Mouse (Mus musculus) macrophage (primary cell): ENCODE results near the gene Nabp2. TPM values are rescaled to one million over a fixed set of nuclear protein-coding genes. Genes with fewer than 3 reads are reported as not detected.

Experiments used
- H3K27ac ChIP-seq: fragments of 350-480 bp; formaldehyde crosslinking; 2 replicates; pipeline ENCODE4 v1.9.0; 2021
- H3K36me3 ChIP-seq: fragments of 350-480 bp; formaldehyde crosslinking; 2 replicates; pipeline ENCODE4 v1.9.0; 2021; ENCODE audit errors: inconsistent target
- H3K4me3 ChIP-seq: fragments of 350-480 bp; formaldehyde crosslinking; 2 replicates; pipeline ENCODE4 v1.9.0; 2021; ENCODE audit errors: inconsistent target
- H3K79me2 ChIP-seq: fragments of 350-480 bp; formaldehyde crosslinking; 2 replicates; pipeline ENCODE4 v1.9.0; 2021; ENCODE audit errors: inconsistent target
- WGBS: methylation state at CpG from one replicate; pipeline ENCODE4 v1.1.7; 2026; ENCODE audit warnings: inconsistent platforms; ENCODE audit not compliant: missing documents; 5-methylcytosine and 5-hydroxymethylcytosine counted together
- polyA plus RNA-seq: library from polyadenylated mRNA; stranded (reverse); fragments of 250-400 nt; gene quantifications from 3 replicates; pipeline ENCODE4 v1.2.4, GENCODE M21; 2018; ENCODE audit warnings: inconsistent platforms

Gene Nabp2
- polyA plus RNA-seq, 1 experiment from 2014 or later, result 130 TPM

- 88% methylated on average over 5 of the region's 6 CpGs for WGBS
- Histone ChIP-seq H3K4me3 (no peak overlapping the region), H3K27ac (0 out of 2 replicates have a peak overlapping the region, but pooled peaks have one; percentile 81), H3K36me3 (peaks cover 5% of the 10 kb centered on the region; the same call in 1 of the 2 replicates), H3K79me2 (peaks cover 33% of the 10 kb centered on the region)
Measured at GRCm38 (mm10) chr10:128370021-128370420, 41.3 kb downstream of the Nabp2 start.

- Histone ChIP-seq H3K27ac (peak overlapping the region; percentile 81), H3K4me3 (peak overlapping the region; percentile 38; the same call in 1 of the 2 replicates), H3K79me2 (peaks cover 37% of the 10 kb centered on the region), H3K36me3 (peaks cover 8% of the 10 kb centered on the region; the same call in 1 of the 2 replicates)
- WGBS, result 90% methylated on average over 6 of the region's 6 CpGs
Measured at GRCm38 (mm10) chr10:128369599-128369998, 41.7 kb downstream of the Nabp2 start.

- WGBS, result 4% methylated on average over 8 of the region's 9 CpGs
- Histone ChIP-seq H3K4me3 (peak overlapping the region; percentile 38), H3K36me3 (peaks cover 8% of the 10 kb centered on the region; the same call in 1 of the 2 replicates), H3K27ac (peak overlapping the region; percentile 81), H3K79me2 (peaks cover 41% of the 10 kb centered on the region)
Measured at GRCm38 (mm10) chr10:128369218-128369543, 42.1 kb downstream of the Nabp2 start.

GRCm38 (mm10) chr10:128368402-128369217, 42.7 kb downstream of the Nabp2 start, which contains the start of gene Coq10a:
Gene Coq10a, minus strand, starts transcription at chr10:128368997.
- WGBS, result under 1% methylated on average over 85 of the region's 87 CpGs
- Histone ChIP-seq H3K4me3 (peak within 1 kb of the TSS; percentile 78), H3K36me3 (peaks cover 9% of the 10 kb centered on the region; the same call in 1 of the 2 replicates), H3K79me2 (peaks cover 42% of the 10 kb centered on the region), H3K27ac (peak within 1 kb of the TSS; percentile 81)

- peaks cover 42% of the 10 kb centered on the region for H3K79me2 ChIP-seq
- WGBS, result 33% methylated on average over 17 of the region's 19 CpGs
- peaks cover 16% of the 10 kb centered on the region; the same call in 1 of the 2 replicates for H3K36me3 ChIP-seq
Measured at GRCm38 (mm10) chr10:128367899-128368401, 43.3 kb downstream of the Nabp2 start.

GRCm38 (mm10) chr10:128362568-128362967, 48.7 kb downstream of the Nabp2 start:
- H3K27ac ChIP-seq, result no peak overlapping the region
- H3K36me3 ChIP-seq, result peaks cover 58% of the 10 kb centered on the region
- WGBS, result 63% methylated on average over 3 of the region's 3 CpGs

More at GRCm38 (mm10) chr10:128367899-128368401, 43.3 kb downstream of the Nabp2 start:
- H3K27ac ChIP-seq, result peak overlapping the region; percentile 66
- H3K4me3 ChIP-seq, result peak overlapping the region; percentile 78

GRCm38 (mm10) chr10:128361836-128362235, 49.5 kb downstream of the Nabp2 start:
- WGBS, result 95% methylated on average over 6 of the region's 6 CpGs
- Histone ChIP-seq H3K27ac (no peak overlapping the region), H3K4me3 (no peak overlapping the region), H3K36me3 (peaks cover 64% of the 10 kb centered on the region), H3K79me2 (peaks cover 27% of the 10 kb centered on the region)

More at GRCm38 (mm10) chr10:128362568-128362967, 48.7 kb downstream of the Nabp2 start:
- Histone ChIP-seq H3K4me3 (no peak overlapping the region), H3K79me2 (peaks cover 35% of the 10 kb centered on the region)

- Histone ChIP-seq H3K27ac (no peak overlapping the region), H3K36me3 (peaks cover 66% of the 10 kb centered on the region), H3K79me2 (peaks cover 1% of the 10 kb centered on the region; the same call in 1 of the 2 replicates), H3K4me3 (no peak overlapping the region)
- 90% methylated on average over 6 of the region's 6 CpGs for WGBS
Measured at GRCm38 (mm10) chr10:128359226-128359625, 52.1 kb downstream of the Nabp2 start.

GRCm38 (mm10) chr10:128358796-128359195, 52.5 kb downstream of the Nabp2 start:
- Histone ChIP-seq H3K36me3 (peaks cover 71% of the 10 kb centered on the region), H3K27ac (no peak overlapping the region), H3K4me3 (no peak overlapping the region), H3K79me2 (no peaks in the 10 kb centered on the region)
- WGBS, result 79% methylated on average over 2 of the region's 2 CpGs

Other genes starting within 250 kb of the Nabp2 start
- 18.9 to 45.4 TPM (median 23.8 TPM) in 3 replicates for gene Rbms2, start 231.2 kb downstream of the Nabp2 start, polyA plus RNA-seq
- gene Gls2, start 217.0 kb downstream of the Nabp2 start, polyA plus RNA-seq, result not detected in 3 replicates
- 5.3 to 10.6 TPM (median 6.9 TPM) in 3 replicates for gene Spryd4, start 199.7 kb downstream of the Nabp2 start, polyA plus RNA-seq
- not detected in 3 replicates for gene Mip, start 185.7 kb downstream of the Nabp2 start, polyA plus RNA-seq
- gene Timeless, start 179.4 kb downstream of the Nabp2 start, polyA plus RNA-seq, result 4.1 to 22.4 TPM (median 9.6 TPM) in 3 replicates
- gene Apon, start 157.4 kb downstream of the Nabp2 start, polyA plus RNA-seq, result not detected in 3 replicates
- 0.16 to 0.18 TPM in 2 of 3 replicates, not detected in the other for gene Apof, start 142.8 kb downstream of the Nabp2 start, polyA plus RNA-seq
- gene Stat2, start 140.9 kb downstream of the Nabp2 start, polyA plus RNA-seq, result 83.8 to 206 TPM (median 96.7 TPM) in 3 replicates
- 0.10 TPM in 1 of 3 replicates, not detected in the others for gene Il23a, start 112.7 kb downstream of the Nabp2 start, polyA plus RNA-seq
- 2.9 to 5.7 TPM (median 3.4 TPM) in 3 replicates for gene Pan2, start 108.2 kb downstream of the Nabp2 start, polyA plus RNA-seq
- gene Cnpy2, start 89.0 kb downstream of the Nabp2 start, polyA plus RNA-seq, result 83.6 to 112 TPM (median 85.3 TPM) in 3 replicates
- 94.4 to 128 TPM (median 100 TPM) in 3 replicates for gene Cs, start 73.8 kb downstream of the Nabp2 start, polyA plus RNA-seq
- 20.5 to 35.2 TPM (median 25.5 TPM) in 3 replicates for gene Coq10a, start 42.5 kb downstream of the Nabp2 start, polyA plus RNA-seq
- 23.3 to 29.3 TPM (median 26.0 TPM) in 3 replicates for gene Ankrd52, start 34.4 kb downstream of the Nabp2 start, polyA plus RNA-seq
- not detected in 3 replicates for gene Slc39a5, start 10.3 kb downstream of the Nabp2 start, polyA plus RNA-seq
- gene Rnf41, start 165 bp upstream of the Nabp2 start, polyA plus RNA-seq, result 26.5 to 35.2 TPM (median 33.6 TPM) in 3 replicates
- 73.6 to 136 TPM (median 74.8 TPM) in 3 replicates for gene Smarcc2, start 47.8 kb upstream of the Nabp2 start, polyA plus RNA-seq
- 1,390 to 2,190 TPM (median 1,921 TPM) in 3 replicates for gene Myl6, start 82.7 kb upstream of the Nabp2 start, polyA plus RNA-seq
- 0.73 to 1.7 TPM (median 1.4 TPM) in 3 replicates for gene Myl6b, start 87.2 kb upstream of the Nabp2 start, polyA plus RNA-seq
- 147 to 161 TPM (median 155 TPM) in 3 replicates for gene Esyt1, start 114.4 kb upstream of the Nabp2 start, polyA plus RNA-seq
- gene Zc3h10, start 136.3 kb upstream of the Nabp2 start, polyA plus RNA-seq, result 6.7 to 13.0 TPM (median 9.6 TPM) in 3 replicates
- gene Rpl41, start 137.8 kb upstream of the Nabp2 start, polyA plus RNA-seq, result 1,107 to 2,183 TPM (median 2,047 TPM) in 3 replicates
- gene Pa2g4, start 154.5 kb upstream of the Nabp2 start, polyA plus RNA-seq, result 45.8 to 148 TPM (median 116 TPM) in 3 replicates
- gene Erbb3, start 178.2 kb upstream of the Nabp2 start, polyA plus RNA-seq, result 1.2 to 1.7 TPM (median 1.4 TPM) in 3 replicates
- 865 to 1,089 TPM (median 951 TPM) in 3 replicates for gene Rps26, start 215.3 kb upstream of the Nabp2 start, polyA plus RNA-seq
- gene Ikzf4, start 234.5 kb upstream of the Nabp2 start, polyA plus RNA-seq, result not detected in 3 replicates